Mouse (Mus musculus) gastrocnemius, postnatal 36 days (tissue): Measurements from ENCODE around the gene Naa15. TPM values are rescaled to one million over a fixed set of nuclear protein-coding genes. Genes with fewer than 3 reads are reported as not detected.
A peak's percentile ranks its signal among the peaks of the same experiment; 100 is the strongest.

Experiments used
- DNase-seq, 2 experiments: peaks; one replicate each; pipeline ENCODE4 v3.0.0; 2022
- intact Hi-C: fragments of 180-260 bp; cut with DNase I; formaldehyde crosslinking; loops from one replicate; pipeline ENCODE4 v1.15.1; 2025
- total RNA-seq, 2 experiments: library from RNA; stranded (reverse); gene quantifications; 2 replicates each; pipeline ENCODE4 v1.2.3; 2021

The Naa15 gene
- total RNA-seq, 2 experiments from 2014 or later = 41.0 to 41.6 TPM

DNA sequence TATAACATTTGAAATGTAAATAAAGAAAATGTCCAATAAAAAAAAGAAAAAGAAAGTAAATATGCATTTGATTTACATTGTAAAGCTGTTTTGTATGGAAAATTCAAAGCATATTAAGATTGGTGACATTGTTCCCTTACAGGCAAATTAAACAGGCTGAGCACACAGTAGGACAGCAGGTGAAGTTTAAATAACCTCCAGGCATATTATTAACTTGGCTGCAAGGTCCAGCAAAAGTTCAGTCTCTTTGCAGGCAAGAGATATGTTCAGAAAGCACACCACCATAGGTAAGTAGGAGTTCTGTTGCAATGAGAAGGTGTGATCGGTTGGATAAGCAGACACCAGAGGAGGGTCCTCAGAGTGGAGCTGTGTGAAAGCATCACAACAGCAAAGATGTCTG is 83.0 kb downstream of the Naa15 start:
- no peak for DNase-seq
- intact Hi-C loops = no loop called here

DNA sequence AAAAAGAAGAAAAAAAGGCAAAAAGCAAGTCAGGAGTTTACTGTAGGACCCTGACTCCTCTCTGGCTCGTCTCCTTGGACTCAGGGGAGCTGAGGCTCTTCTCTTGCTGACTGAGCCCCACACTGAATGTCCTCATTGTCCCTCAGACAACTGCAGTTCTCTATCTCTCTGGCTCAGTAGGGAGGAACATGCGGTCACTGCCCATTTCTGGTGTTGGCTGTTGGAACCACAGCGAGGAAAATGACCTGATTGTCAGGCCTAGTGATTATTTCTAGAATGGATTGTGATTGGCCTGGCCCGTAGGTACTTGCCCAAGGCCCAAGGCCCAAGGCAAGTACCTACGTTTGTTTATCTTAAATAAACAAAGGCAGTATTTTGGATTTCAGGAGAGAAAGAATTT is 83.7 kb downstream of the Naa15 start:
- intact Hi-C loops = no loop called here
- DNase-seq = no peak

DNA sequence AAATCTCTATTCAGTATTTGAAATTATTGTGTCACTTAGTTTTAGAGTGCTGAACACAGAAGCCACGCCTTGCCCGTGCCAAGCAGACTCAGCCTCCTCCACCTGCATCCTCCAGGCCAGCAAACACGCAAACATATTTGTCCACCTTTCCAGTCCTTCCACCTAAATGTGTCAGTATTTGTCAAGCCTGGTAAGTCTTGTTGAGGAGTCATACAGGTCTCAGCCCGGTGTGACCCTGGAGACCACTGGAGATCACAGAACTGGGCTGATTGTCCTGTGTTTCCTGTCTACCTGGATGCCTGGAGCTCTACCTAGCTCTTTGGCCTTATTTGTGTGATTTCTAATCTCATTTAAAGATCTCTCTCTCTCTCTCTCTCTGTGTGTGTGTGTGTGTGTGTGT is 84.9 kb downstream of the Naa15 start:
- intact Hi-C loops = no loop called here
- DNase-seq = no peak

- no peak for DNase-seq
- intact Hi-C loops = no loop called here
Observed at GRCm38 (mm10) chr3:51504385-51504952, 89.5 kb downstream of the Naa15 start.

DNA sequence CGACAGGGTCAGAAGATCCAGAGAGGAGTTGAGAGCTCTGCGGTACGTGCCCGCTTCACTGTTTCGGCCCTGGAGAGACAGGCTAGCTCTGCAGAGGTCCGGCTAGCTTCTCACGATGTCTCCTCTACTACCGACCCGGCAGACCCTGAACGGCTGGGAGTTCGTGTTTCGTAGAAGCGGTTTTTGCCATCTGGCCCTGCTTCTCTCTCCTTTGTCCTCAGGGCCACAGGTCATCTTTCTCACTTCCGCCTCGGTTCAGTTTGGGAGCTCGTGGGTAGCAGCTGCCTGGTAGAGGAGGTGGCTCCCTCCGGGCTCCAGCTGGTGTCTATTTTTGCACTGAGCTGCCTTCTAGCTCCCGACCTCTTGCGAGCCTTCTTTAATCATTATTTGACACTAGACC is 90.5 kb downstream of the Naa15 start:
- intact Hi-C loops = no loop called here
- DNase-seq = no peak

DNA sequence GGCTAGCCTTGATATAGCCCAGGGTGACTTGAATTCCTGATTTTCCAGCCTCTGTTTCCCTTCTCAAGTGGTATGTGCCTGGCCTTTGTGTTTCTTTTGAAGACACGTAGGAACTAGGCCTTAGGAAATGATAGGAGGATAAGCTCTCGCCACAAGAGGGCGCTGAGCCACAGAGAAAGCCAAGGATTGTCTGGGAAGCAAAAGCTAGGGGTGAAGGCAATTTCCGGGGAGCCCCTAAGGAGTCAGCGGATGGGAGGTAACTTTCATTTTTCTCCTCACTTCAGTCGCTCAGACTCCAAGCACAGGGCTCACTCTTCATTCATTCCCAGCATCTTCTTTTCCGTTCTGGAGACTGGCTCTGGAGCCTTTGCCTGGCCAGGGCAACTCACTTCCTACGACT is 96.0 kb downstream of the Naa15 start:
- peak; percentile 67 to 71 for DNase-seq
- intact Hi-C loops = loop anchor here (2.0 to 5.0 kb wide), 2 partner anchors 51 to 142 kb away; partner anchors contain the start of gene Setd7

- intact Hi-C loops = loop anchor here (2.0 to 5.0 kb wide), 2 partner anchors 50 to 141 kb away; partner anchors contain the start of gene Setd7
- no peak for DNase-seq
Observed at GRCm38 (mm10) chr3:51511983-51512382, 97.0 kb downstream of the Naa15 start.

DNA sequence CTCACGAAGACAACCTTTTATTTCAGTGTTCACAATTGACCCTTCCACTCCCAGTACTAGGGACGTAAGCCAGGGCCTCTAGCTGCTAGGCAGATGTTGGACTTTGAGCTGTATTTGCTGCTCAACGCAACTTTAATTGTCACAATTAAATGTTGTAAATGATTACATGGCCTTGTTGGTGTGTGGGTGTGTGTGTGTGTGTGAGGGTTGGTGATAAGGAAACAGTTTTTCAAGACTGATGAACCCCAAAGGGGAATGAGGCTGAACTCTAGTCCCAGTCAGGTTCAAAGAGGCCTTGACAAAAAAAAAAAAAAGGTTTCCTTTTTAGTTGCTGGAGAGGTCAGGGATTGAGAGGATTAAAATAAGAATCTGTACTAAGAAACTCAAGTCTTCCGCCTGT is 102.5 kb downstream of the Naa15 start:
- intact Hi-C loops = no loop called here
- no peak for DNase-seq

DNA sequence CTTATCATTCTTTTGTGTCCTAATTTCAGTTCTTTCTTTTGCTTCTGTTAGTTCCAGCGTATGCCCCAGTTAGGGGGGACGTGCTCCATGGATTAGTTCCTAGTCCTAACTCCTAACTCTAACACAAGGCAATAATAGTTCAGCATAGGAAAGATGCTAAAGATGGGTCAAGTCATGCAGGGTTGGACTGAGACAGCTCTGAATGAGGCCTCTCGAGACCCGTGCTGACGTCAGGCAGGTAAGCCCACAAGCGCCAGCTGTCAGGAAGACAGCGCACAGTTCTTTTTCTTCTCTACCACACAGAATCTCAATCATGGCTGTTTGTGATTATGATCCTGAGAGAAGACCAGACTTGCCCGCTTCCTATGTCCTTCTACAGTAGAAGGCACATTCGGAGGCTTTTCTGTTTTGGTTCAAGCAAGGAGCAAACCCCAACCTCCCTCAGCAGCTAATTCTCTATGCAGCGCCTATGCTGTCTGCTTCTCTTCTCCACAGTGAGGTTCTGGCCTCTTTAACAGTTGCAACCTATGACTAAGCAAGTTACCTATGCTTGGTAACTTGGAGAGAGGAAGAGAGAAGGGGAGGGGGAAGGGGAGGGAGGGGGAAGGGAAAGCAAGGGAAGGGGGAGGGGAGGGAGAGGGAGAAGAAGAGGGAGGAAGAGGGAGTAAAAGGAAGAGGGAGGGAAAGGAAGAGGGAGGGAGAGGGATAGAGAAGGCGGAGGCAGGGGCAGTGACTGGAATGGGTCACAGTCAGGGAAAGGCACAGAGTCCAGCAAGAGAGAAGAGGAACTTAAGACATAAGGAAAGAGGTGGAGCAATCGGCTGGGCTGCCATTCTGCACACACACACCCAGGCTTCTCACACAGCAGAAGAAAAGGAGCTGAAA is 103.2 kb downstream of the Naa15 start:
- intact Hi-C loops = no loop called here
- DNase-seq = no peak

GRCm38 (mm10) chr3:51518763-51519121 is 103.8 kb downstream of the Naa15 start:
- no peak for DNase-seq
- intact Hi-C loops = no loop called here

DNA sequence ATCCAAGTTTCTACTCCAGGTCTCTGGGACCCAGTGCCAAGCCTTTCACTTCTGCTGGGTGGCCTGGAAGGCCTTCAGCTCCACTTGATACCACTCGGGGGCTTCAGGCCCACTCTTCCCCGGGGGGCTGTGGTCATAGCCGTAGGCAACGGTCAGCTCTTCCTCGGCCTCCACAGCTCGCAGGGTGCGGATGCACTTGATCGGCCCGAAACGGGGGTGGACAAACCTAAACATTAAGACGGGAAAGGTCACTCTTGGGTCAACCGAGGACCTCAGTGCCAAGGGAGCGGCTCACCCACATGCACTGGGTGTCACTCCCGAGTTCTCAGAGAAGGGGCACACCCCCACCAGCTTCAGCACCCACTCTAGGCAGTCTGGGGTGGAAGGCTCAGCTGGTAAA is 106.3 kb downstream of the Naa15 start:
- DNase-seq = no peak
- intact Hi-C loops = no loop called here

- intact Hi-C loops = no loop called here
- DNase-seq = no peak
Observed at GRCm38 (mm10) chr3:51525186-51525785, 110.3 kb downstream of the Naa15 start.

Other genes with a start within 250 kb of the Naa15 start
- gene Noct, start 190.7 kb upstream of the Naa15 start, total RNA-seq = 10 to 100 TPM; 24.1 to 37.6 TPM
- 10 to 100 TPM; 48.9 to 49.7 TPM for gene Elf2, start 74.5 kb upstream of the Naa15 start, total RNA-seq
- under 1 TPM; 0.20 to 0.27 TPM for gene Mgarp, start 18.4 kb upstream of the Naa15 start, total RNA-seq
- gene Ndufc1, start 6.2 kb upstream of the Naa15 start, total RNA-seq = 1,000 to 10,000 TPM; 1,029 to 1,117 TPM
- 1 to 10 TPM; 4.8 to 7.1 TPM for gene Rab33b, start 68.8 kb downstream of the Naa15 start, total RNA-seq
- 100 to 1,000 TPM; 144 to 153 TPM for gene Setd7, start 145.7 kb downstream of the Naa15 start, total RNA-seq
- under 1 TPM; 0.22 to 0.61 TPM for gene Mgst2, start 245.2 kb downstream of the Naa15 start, total RNA-seq